Mouse (Mus musculus) CH12.LX (cell line): ENCODE measurements around the gene Tm9sf2.

Experiments used
- BHLHE40 ChIP-seq: IDR thresholded peaks from 2 replicates; pipeline ENCODE4 v1.6.1; 2011; ENCODE audit warnings: mild to moderate bottlenecking, low read depth, low read length, improper control_type of control experiment
- CHD1 ChIP-seq: IDR thresholded peaks from 2 replicates; pipeline ENCODE4 v1.6.1; 2012; ENCODE audit warnings: low read depth, low read length, improper control_type of control experiment, inconsistent platforms
- CHD2 ChIP-seq: IDR thresholded peaks from 2 replicates; pipeline ENCODE4 v1.6.1; 2011; ENCODE audit warnings: low read length, improper control_type of control experiment
- CTCF ChIP-seq, 2 experiments: IDR thresholded peaks in 1 of 2; conservative IDR thresholded peaks in 1 of 2; 2 replicates each; pipeline ENCODE4 v1.5.1; 2011 to 2012; ENCODE audit warnings: low read depth in 2 of 2, low read length in 2 of 2, improper control_type of control experiment in 1 of 2, inconsistent platforms in 1 of 2, mild to moderate bottlenecking in 1 of 2, moderate library complexity in 1 of 2
- MAX ChIP-seq: IDR thresholded peaks from 2 replicates; pipeline ENCODE4 v1.6.1; 2011; ENCODE audit warnings: low read length, improper control_type of control experiment
- NELFE ChIP-seq: IDR thresholded peaks from 2 replicates; pipeline ENCODE4 v1.6.1; 2011; ENCODE audit warnings: low read depth, low read length, improper control_type of control experiment
- NRF1 ChIP-seq: IDR thresholded peaks from 2 replicates; pipeline ENCODE4 v1.6.1; 2014; ENCODE audit warnings: low read depth, mild to moderate bottlenecking, inconsistent platforms, low read length, improper control_type of control experiment, moderate library complexity
- PAX5 ChIP-seq: IDR thresholded peaks from 2 replicates; pipeline ENCODE4 v1.6.1; 2012; ENCODE audit warnings: low read length, inconsistent platforms, mixed read lengths
- POLR2A ChIP-seq: IDR thresholded peaks from 2 replicates; pipeline ENCODE4 v1.6.1; 2011; ENCODE audit warnings: low read depth, mild to moderate bottlenecking, improper control_type of control experiment, low read length
- TBP ChIP-seq: conservative IDR thresholded peaks from 2 replicates; pipeline ENCODE4 v1.6.1; 2011; ENCODE audit warnings: low read depth, low read length, improper control_type of control experiment
- USF2 ChIP-seq: conservative IDR thresholded peaks from 2 replicates; pipeline ENCODE4 v1.6.1; 2011; ENCODE audit warnings: low read depth, low read length, improper control_type of control experiment
- ZMIZ1 ChIP-seq: IDR thresholded peaks from 2 replicates; pipeline ENCODE4 v1.6.1; 2012; ENCODE audit warnings: low read depth, mild to moderate bottlenecking, inconsistent platforms, low read length, improper control_type of control experiment
- ZNF384 ChIP-seq: IDR thresholded peaks from 2 replicates; pipeline ENCODE4 v1.6.1; 2012; ENCODE audit warnings: low read depth, low read length, improper control_type of control experiment, inconsistent platforms

DNA sequence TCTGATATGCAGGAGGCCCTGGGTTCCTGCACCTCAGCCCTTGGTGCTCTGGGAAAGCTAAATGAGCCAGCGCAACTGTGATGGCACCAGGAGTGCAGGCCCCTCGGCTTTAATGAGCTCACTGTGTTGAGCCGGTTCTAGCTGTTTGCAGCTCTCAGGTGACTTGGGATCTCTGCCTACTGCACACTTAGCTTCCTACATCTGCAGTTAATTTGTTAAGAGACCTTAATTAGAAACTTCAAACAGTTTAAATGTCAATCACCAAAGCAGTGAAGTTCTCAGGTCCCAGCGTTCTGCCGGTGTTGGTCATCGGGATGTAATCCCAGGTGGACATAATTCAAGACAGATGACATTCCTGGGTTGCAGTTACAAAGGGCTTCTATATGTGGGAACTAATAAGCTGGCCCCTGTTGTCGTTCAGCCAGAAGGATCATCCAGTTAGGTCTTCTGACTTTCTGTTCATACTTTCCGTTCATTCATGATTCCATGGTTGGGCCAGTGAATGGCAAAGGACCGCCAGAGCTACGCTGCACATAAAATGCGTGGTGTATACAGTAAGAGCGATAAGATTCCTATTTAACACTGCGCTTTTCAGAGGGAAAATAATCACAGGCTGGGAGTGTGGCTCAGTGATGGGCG, 93.5 kb downstream of the Tm9sf2 start:
- TF ChIP-seq NELFE (no peak), POLR2A (no peak), CTCF (conservative IDR thresholded peaks at IDR 0.05 in 1 of 2, IDR thresholded peaks at IDR 0.05 in 1 of 2; ENCODE audit: low read depth in 2 of 2, low read length in 2 of 2) (no peak), ZNF384 (no peak), ZMIZ1 (no peak), NRF1 (no peak), USF2 (no peak), TBP (no peak), CHD2 (no peak), PAX5 (no peak), CHD1 (no peak), MAX (no peak), BHLHE40 (no peak)
